8 mouse cellular contexts compared by ENCODE assay signal in genomic region chr15:10868716-10869585, GRCm38 (mm10).
DNase-seq lines count a peak whose midpoint lies in the region; ATAC-seq lines count a peak whose summit lies in the region.

No protein-coding gene starts in this region.

- H3K27me3 ChIP-seq in embryonic facial prominence, embryonic 13.5 days = no peaks in the 10 kb centered on the region

- 40% methylated on average over 14 of the region's 14 CpGs for WGBS in embryonic facial prominence, embryonic 13.5 days

- 0 out of 2 replicates have a peak overlapping the region, but pooled peaks have one; percentile 2 for H3K4me2 ChIP-seq in embryonic facial prominence, embryonic 13.5 days

- DNase-seq in thymus, postnatal 4 days = peak; percentile 8
- DNase-seq in thymus, postnatal 25 days = no peak
- DNase-seq in kidney, adult 11 months = peak; percentile 33
- peak; percentile 39 for DNase-seq in mesoderm, embryonic 11.5 days (ENCODE audit: low read depth, low spot score)
- DNase-seq in left cerebral cortex, postnatal 4 days = no peak
- no peak for DNase-seq in cerebellum, adult 9-10 months
- no peak for DNase-seq in right cerebral cortex, postnatal 25 days

- no peaks in the 10 kb centered on the region for H3K9me3 ChIP-seq in embryonic facial prominence, embryonic 13.5 days

- H3K9ac ChIP-seq in embryonic facial prominence, embryonic 13.5 days = no peak overlapping the region

- no peak overlapping the region for H3K4me3 ChIP-seq in embryonic facial prominence, embryonic 13.5 days

- peaks cover 42% of the 10 kb centered on the region for H3K4me1 ChIP-seq in embryonic facial prominence, embryonic 13.5 days

- H3K27ac ChIP-seq in embryonic facial prominence, embryonic 13.5 days = peak overlapping the region; percentile 29

- no peak for ATAC-seq in embryonic facial prominence, embryonic 13.5 days (ENCODE audit: insufficient number of reproducible peaks, insufficient read depth, low FRiP score, low TSS enrichment, low read depth)

- intact Hi-C loops in left cerebral cortex, postnatal 4 days (cut with DNase I) = loop anchor here (10.0 kb wide), 1 partner anchor 154 kb away; the partner anchor contains the start of gene Rai14

- no peaks in the 10 kb centered on the region for H3K36me3 ChIP-seq in embryonic facial prominence, embryonic 13.5 days

Comparison
In these comparisons a context has a peak if more than half of its experiments do, and no peak if none do; other contexts are left out.
1. DNase-seq: peak in thymus, postnatal 4 days (single experiment), kidney, adult 11 months (single experiment) and mesoderm, embryonic 11.5 days (single experiment); none in thymus, postnatal 25 days (single experiment), left cerebral cortex, postnatal 4 days (single experiment), cerebellum, adult 9-10 months (single experiment) and right cerebral cortex, postnatal 25 days (single experiment).